Mouse (Mus musculus): ENCODE measurements around the gene Syt1.

Syt1 gene

DNA sequence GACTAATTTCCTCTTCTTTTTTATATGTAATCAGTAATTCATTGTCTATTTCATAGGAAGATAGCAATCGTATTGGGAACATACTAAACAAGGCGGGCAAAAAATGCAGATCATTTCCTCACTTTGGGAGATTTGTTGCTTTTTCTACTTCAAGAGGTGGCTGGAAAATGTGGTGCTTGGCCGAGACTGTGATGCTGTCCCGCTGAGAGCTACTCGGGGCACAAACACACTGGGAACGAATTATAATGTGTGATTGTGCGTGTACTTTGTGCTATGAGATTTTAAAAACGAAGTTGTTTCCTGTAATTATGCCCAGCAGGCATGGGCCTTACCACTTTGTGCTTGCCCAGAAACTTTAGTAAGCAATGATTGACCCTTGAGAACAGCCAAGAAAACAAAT is 281.8 kb downstream of the Syt1 start:
- DNase-seq: no peak

DNA sequence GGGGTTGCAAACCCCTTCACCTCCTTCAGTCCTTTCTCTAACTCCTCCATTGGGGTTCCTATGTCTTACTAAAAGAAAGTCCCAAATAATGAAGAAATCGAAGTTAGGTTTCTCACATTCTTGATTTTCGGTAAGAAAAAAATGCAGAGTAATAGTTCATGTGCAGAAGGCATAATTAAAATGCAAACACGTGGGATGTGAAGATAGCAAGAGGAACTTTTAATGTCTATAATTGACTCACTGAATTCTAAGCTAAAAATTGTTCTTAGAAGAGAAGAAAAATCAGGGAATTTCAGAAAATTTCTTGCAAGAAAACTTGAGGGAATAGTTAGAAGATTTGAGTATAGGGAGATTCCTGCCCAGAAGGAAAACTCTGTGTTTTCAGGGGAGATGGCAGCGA is 284.4 kb downstream of the Syt1 start:
- no peak for DNase-seq

DNA sequence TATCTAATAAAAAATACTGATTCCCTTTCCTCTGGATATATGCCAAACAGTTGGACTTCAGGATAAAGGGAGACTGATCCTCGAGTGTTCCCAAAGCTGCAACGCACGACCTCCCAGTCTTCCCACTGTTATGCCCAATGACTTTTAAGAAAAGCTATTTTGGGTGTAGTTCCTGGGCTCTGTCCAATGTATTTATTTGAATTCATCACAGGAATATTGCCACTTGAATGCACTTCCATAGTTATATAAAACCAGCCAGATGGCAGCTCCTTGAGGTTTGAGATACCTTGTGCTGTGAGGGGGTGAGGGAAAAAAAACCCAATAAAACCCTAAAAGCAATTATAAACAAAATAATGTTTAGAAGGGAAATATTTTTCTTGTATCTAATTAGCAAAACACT is 285.9 kb downstream of the Syt1 start:
- DNase-seq: no peak

DNA sequence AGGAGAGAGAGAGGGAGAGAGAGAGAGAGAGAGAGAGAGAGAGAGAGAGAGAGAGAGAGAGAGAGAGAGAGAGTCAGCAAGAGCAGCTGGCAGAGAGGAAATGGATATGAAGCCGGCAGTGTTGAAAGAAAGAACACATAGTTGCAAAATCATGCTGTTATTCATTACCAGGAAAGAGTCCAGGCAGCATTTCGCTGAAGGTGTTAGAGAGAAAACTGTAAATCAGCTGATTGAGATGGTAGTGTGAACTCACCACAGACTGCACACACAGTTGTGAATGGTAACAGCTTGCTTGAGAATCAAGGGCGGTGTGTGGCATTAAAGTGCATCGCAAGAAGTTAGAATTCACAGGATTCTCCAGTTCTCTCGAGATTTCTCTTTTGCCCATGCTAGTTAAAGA is 300.3 kb downstream of the Syt1 start:
- DNase-seq: no peak

DNA sequence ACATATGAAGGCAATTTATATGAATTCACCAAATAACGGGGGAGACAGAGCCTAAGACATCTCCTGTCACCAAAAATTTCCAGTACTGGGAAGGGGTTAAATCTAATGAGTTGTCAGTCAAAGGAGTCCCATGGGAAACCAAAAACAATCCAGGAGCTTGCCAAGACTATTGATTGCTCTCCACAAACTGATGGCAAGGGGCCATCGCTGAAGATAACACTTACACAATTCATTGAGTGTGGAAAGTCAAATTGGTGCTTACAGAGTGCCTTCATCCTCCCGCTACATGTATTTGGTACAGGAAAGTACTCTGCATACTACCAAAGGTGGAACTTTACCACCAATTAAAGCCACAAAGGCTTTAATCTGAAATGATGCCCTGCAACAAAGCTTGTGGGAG is 305.1 kb downstream of the Syt1 start:
- no peak for DNase-seq

DNA sequence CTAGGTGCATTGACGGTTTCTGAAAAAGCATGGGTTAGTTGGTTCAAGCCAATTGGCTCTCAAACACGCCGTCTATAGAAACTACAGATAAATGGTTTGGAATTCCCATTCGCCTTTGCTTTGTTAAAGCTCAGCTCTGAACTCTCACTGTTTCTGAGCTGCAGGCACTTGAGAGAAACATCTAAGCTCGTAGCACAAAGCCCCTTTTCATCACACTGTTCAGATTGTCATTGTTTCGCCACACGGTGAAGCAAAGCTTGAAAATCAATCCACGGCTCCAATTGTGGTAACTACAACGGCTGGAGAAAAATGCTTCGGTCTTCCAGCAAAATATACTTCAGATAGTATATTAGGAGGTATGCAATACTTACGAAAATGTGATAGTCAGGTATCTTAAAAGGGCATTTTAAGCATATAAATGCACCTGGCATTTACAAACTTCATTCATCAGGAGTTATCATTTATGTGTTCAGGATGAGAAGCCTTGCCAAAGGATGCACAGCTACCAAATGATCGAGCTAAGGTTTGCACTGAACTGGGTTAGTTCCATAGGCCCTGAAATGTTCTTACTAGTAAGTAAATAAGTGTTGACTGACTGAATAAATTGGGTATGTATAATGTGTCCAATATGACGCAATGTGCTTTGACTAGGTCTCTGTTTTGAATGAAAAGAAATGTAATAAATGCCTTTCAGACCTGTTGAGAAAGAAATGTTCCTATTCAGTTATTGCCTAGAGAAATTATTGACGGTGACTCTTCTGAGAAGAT is 309.2 kb downstream of the Syt1 start:
- no peak for DNase-seq

DNA sequence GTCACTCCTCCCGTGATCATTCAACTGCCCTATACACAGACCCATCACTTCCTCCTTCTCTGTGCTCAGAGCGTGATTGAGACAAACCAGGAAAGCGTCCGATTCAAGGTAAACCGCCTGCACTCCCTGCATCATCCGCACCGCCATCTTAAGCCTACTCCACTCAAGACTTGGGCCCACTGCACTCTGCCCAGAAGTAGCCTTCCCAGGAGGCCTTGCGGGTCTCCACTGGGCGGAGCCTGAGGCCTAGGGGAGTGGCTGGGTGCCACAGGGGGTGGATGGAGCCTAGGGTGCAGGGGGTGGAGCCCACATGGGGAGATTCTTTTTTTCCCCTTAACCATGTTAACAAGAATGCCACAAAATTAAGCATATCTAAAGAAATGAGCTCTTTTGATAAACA is 310.8 kb downstream of the Syt1 start, which contains the start of gene Gm5136:
Gene Gm5136, minus strand, starts transcription at position 215 of the 400 bp plus-strand sequence.
- DNase-seq: no peak

DNA sequence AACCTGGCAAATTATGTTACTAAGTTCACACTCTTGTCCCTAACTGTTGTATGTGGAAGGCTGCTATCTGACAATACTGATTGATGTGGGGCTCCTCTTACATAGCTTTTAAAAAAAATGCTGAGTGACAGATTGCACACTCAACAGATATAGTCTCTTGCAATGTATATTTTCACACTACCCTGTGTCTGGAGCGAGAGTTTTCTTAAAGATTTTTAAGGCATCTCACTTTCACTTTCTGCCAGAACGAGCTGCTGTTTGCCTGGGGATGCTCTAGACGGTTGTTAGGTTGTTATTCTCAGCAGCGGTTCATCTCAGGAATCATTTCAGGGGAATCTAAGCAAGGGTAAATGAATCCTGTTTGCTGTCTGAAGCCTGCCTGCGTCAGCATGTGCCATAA is 313.7 kb downstream of the Syt1 start:
- DNase-seq: no peak

DNA sequence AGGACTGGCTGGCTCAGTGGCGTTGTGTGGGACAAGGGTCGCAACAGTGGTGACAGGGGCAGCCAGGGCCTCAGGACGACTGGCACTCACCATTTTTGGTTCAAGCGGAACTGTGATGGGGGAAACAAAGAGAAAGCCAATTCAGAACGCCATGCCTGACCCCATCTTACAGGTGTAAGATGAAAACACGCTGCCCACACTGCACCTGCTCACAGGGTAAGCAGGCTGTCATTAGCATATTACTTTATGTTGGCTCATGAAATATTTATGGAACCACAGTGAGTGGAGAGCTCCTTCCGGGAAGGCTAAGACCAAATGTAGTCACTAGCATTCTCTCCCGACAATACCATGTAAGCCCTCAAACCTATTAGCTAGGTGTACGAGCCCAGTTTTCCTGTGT is 319.8 kb downstream of the Syt1 start:
- DNase-seq: no peak

DNA sequence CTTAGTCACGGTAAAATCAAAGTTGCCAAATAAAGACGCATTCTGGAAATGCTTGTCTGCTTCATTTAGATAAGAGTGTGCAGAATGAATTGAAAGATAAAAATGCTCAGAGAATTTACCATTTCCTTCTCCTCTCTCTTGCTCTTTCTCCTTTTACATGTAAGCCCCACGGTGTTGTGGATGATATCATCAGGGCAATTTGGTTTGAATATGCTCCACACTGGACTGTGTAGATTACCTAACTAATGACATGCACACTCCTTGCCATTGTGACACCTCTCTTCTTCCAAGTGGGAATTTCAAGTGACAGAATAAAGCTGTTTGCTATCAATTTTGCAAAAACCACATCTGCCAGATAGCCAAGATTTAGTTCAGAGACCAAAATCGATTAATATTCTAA is 324.1 kb downstream of the Syt1 start:
- no peak for DNase-seq

DNA sequence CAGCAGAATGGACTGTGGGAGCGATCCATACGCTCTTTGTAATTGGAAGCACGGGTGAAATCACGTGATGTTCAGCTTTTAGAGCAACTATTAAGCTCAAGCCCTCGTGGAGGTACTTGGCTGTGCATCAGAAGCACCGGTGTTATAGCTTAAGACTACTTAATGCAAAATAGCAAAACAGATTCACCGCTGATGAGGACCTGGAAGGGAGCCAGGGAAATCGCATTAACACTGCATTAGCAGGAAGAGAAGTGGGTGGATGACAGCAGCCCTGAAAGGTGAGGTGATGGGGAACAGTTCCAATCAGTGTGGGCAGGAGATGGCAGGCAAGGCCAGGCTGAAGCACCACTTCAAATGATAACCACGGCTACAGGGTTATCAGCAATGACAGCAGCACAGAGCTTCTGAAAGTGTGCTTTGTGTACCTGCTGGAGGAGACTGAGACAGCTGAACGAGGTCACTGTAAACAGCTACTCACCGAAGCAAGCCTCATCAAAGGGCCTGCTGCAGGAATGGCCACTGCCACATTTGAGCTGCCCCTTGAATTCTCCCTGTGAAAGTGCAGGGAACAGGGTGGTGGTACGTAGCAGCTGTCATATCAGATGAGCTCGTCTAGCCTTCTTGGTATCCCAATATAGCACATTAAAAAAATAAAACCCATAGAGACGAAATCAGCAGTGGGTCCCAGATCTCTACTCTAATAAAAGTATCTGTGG is 330.9 kb downstream of the Syt1 start:
- DNase-seq: no peak

DNA sequence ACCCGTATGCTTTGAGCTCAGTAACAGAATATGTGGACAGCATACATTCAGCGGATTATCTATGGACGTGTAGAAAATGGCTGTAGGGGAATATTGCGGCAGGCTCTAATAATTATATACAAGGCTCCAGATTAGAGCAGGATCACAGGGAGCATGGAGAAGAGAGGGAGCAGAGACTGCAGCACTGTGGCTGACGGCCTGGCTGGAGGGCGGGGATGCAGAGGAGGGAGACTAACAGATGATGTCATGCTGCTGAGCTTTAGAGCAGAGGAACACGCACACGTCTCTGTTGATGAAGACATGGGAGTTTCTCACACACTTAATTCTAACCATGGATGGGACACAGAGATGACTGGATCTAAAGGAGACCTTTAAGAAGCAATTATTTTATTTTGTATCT is 333.7 kb downstream of the Syt1 start:
- DNase-seq: no peak

DNA sequence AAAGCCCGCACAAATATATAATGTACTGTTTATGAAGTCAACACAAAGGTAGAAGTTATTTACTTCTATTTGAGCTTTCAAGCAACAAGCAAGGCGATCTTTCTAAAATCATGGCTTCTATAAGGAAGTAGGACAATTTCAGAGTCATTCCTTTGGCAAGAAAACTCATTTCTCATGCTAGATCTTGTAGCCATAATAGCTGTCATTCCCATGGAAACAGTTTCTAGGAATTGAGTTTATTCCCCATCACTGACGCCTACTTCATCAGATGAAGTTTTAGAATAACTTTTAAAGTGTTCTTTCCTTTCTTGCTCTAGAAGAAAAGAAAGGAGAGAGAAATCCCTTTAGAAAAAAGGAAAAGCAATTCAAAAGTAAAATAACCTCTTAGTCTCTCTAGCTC is 341.8 kb downstream of the Syt1 start:
- no peak for DNase-seq

DNA sequence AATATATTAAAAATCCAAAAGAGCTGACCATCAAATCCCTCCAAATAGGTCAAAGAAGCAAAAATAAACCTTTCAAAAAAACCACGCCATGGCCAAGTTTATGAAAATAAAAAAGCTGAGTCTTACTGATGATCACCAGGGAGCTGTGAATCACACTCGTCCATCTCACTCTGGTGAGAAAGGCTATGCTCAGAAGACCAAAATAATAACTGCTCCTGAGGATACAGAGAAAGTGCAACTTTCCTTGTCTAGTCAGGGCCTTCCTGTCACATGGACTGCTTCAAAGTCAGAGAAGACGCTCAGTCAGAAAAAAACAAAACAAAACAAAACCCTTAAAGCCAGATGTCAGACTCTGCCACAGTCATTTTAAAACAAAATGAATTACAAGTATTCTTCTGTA is 350.5 kb downstream of the Syt1 start:
- DNase-seq: no peak

DNA sequence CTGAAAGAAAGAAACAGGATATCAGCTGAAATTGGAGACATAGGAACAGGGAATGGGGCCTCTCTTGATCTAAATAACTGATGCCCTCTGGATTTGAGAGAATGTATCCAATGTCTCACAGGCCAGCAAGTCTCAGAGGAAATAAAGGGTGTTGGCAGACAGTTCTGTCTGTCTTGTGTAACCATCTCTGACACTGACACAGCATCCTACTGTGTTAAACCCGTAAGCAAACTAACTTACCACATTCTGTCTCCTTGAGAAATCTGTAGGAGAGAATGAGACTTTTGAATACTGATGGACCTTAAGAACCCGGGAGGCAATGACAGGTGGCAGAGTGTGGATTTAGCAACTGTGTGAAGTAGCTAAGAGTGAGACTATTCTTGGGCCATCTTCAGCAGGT is 352.5 kb downstream of the Syt1 start:
- DNase-seq: no peak

DNA sequence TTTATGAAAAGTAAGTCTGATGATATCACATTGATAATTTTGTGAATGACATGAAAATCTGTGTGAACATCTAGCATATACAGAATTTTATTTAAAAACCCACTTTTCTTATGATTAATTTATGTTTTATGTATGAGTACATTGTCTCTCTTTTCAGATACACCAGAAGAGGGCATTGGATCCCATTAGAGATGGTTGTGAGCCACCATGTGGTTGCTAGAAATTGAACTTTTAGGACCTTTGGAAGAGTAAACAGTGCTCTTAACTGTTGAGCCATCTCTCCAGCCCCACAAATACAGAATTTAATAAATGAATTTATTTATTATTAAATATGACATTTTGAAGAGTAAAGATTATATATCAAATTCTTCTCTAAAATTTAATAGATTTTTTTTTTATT is 353.1 kb downstream of the Syt1 start:
- no peak for DNase-seq

DNA sequence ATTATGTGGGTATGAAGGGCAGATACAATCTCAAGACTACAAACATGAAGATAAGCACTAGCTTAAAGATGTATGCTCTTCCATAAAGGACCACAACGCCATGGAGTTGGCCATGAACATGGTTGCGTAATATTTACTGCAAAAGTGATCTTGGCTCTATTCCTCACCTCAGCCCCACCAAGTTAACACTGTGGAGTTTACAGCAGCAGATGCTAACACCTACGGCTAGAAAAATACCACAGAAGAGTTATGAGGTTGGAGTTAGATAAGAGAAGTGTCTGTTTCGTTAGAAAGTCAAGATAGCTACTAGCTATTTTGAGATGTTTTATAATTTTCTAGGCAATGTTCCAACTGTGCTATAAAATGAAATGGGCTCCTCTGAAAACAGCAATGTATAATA is 353.9 kb downstream of the Syt1 start:
- DNase-seq: no peak

DNA sequence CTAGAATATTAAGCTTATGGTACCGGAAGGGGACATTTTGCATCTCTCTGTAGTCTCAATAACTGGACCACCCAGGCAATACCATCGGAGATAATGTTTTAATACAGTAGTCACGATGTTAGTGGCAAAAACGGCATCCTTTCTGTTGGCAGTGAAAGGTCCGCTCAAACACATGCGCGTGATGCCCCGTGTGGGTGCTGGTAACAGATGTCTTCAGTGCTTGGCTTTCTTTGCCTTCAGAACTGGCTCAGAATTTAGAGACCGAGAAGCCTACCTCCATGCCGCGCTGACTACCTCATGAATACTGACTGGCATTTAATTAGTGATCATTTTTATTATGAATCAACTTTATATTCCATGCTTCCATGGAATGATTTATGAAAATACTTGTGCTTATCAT is 355.7 kb downstream of the Syt1 start:
- no peak for DNase-seq

DNA sequence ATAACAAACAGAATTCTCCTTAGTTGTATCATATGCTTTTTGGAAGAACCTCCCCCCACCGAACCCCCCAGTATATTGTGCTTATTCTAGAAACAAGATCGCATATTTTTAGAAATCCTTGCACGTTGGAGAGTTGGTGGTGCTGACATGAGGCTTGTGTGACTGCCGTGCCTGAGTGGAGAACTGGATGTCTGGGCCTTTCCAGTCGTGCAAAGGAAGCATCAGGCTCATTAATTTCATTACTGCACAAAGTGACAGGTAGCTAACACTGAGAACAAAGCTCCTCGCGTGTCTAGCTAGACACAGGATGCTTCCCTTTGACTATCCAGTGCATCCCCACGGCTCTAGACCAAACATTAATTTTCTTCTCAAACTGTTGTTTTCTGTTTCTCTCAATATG is 358.0 kb downstream of the Syt1 start:
- DNase-seq: no peak

DNA sequence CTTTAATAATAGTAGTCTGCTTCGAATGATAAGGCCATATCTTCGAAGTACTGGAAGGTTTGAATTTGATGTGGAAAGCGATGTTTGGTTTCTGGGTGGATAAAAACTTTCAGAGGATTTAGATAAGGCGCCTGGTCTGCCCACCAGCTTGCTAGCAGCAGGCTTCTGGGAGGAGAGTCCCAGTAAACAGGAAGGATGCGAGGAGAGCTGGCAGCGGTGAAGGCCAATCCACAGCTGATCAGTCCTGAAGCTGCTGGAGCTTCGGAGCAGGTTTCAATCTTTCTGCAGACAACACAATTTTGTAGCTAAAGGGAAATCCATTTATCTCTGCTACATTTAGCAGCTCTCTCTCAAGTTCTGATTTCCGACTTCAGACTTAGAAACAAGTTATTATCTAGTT is 358.7 kb downstream of the Syt1 start:
- no peak for DNase-seq

DNA sequence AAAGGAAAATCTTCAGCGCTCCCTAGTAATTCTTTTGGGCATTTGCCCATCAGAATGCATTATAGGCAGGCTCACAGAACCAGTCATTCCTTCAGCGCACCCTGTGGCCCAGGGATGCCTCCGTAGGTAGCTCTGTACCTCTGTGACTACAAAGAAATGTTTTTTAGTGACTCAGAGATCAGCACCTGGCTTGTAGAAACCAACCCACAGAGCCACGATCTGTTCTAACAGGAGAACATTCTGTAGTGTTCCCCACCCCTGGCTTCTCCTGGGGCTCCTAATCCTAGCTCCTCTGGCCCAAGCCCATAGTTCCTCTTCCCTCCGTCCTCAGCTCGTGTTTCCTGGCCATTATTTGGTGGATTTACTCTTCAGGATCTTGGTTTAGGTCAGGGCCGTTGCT is 361.6 kb downstream of the Syt1 start:
- no peak for DNase-seq

DNA sequence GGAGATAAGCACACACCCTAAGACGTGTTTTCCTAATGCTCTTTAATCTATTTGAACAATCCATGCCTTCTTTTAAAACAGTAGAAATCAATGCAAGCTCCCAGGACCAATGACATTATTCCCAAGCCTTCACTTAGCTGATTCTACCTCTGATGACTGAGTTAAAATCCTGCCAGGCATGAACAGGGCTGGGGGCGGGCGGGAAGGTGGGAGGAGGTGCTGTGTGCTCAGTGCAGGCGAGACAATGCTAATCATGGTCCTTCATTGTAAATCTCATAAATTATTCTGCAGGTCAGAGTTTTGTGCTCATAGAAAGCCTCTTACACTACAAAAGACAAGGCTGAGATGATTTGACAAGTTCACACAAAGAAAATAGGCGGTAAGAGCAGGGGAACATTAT is 366.9 kb downstream of the Syt1 start:
- DNase-seq: no peak

DNA sequence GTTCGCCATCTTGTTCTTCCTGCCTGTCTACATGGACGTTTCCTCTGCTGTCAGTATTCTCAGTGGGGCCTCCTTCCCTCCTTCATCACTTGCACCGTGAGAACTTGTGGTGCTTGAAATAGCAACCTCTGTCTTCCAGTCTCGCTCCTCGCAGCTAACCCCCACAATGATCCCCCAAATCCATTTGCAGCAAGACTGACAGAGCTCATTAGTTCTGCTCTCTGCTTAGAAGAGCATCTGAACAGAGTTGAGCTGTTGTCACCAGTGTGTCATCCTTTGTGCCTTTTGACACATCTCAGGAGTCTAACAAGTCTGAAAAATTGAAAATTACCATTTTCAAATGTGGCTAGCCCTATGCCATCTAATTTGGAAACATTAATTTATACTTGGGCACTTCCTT is 372.7 kb downstream of the Syt1 start:
- no peak for DNase-seq

DNA sequence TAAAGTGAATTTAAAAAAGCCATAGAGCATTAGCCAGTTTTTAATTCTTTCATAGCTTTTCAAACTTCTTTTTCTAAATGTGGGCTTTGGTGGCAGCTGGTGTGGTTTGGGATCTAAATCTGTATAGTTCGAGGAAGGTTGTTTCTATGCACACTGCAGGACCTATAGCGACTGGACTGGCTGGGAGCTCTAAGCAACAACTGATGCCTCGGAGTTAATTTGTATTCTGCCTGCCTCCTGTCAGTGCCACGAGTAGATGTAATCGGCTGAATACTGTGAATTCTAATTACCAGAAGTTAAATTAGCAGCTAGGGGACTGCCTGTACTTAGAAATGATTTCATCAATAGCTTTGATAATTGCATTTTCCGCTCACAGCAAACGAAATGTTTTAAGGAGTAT is 374.7 kb downstream of the Syt1 start:
- DNase-seq: no peak

DNA sequence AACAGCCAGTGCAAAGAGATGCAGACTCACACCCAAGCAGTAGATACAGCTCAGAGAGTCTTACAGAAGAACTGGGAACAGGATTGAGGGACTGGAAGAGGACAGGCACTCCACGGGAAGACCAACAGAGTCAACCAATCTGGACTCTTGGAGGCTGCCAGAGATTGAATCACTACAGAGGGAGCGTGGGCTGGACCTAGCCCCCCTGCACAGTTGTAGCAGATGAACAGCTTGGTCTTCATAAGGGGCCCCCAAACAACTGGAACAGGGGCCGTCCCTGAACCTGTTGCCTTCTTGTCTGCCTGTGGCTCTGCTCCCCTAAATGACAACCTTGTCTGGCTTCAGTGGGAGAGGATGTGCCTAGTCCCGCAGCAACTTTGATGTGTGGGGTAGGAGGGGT is 375.2 kb downstream of the Syt1 start:
- no peak for DNase-seq

All from spleen, adult 18-20 months (tissue).